18 mouse cellular contexts compared by ENCODE assay signal in genomic region chr1:52338243-52338642, GRCm38 (mm10).
"Had no signal": no experiment of that assay in that cellular context is flagged by ENCODE, and none has a peak within 500 bp of the region (broad histone marks: within the 10 kb centered on the region; RNA-seq: fewer than 3 reads in every experiment).

No protein-coding gene starts in this region.

- ATAC-seq: midbrain, embryonic 16.5 days had no signal

- H3K27me3 ChIP-seq: midbrain, embryonic 12.5 days; neural tube, embryonic 13.5 days; neural tube, embryonic 15.5 days had no signal

- H3K27ac ChIP-seq: midbrain, embryonic 10.5 days; midbrain, embryonic 12.5 days; neural tube, embryonic 13.5 days; neural tube, embryonic 15.5 days had no signal

- H3K9me3 ChIP-seq: midbrain, embryonic 10.5 days; midbrain, embryonic 12.5 days; neural tube, embryonic 13.5 days; neural tube, embryonic 15.5 days had no signal

- H3K9ac ChIP-seq: lung, embryonic 14.5 days; midbrain, embryonic 12.5 days; neural tube, embryonic 13.5 days; neural tube, embryonic 15.5 days had no signal

- DNase-seq: lung, embryonic 14.5 days; lung, postnatal 10 days; lung, postnatal 4 days; midbrain, embryonic 14.5 days; retina, postnatal 1 day; right cerebral cortex, adult 18-20 months; right cerebral cortex, postnatal 25 days; right cerebral cortex, postnatal 4 days; spleen, adult 18-20 months; thymus, adult 18-20 months; thymus, postnatal 14 days; thymus, postnatal 36 days had no signal

- H3K4me3 ChIP-seq: midbrain, embryonic 10.5 days; midbrain, embryonic 12.5 days; myocyte; neural tube, embryonic 13.5 days; neural tube, embryonic 15.5 days had no signal

- H3K4me1 ChIP-seq: midbrain, embryonic 10.5 days; midbrain, embryonic 12.5 days; neural tube, embryonic 13.5 days; neural tube, embryonic 15.5 days had no signal

- H3K36me3 ChIP-seq: midbrain, embryonic 10.5 days; midbrain, embryonic 12.5 days; neural tube, embryonic 13.5 days; neural tube, embryonic 15.5 days had no signal

- H3K4me2 ChIP-seq: lung, embryonic 14.5 days; midbrain, embryonic 12.5 days; neural tube, embryonic 13.5 days; neural tube, embryonic 15.5 days had no signal
